Mouse (Mus musculus) megakaryocyte, embryonic 14.5 days (primary cell): ENCODE results near the gene Pdik1l. TPM values are rescaled to one million over a fixed set of nuclear protein-coding genes. Genes with fewer than 3 reads are reported as not detected.

Experiments
- H3K27me3 ChIP-seq: replicated peaks from 2 replicates; pipeline ENCODE3; 2012; ENCODE audit warnings: inconsistent platforms
- H3K36me3 ChIP-seq: replicated peaks from 2 replicates; pipeline ENCODE3; 2012; ENCODE audit warnings: low read length, inconsistent platforms, mixed read lengths
- H3K4me1 ChIP-seq: 2 replicates; pipeline ENCODE4 v1.6.1; 2012; ENCODE audit warnings: inconsistent platforms
- H3K4me3 ChIP-seq: replicated peaks from 2 replicates; pipeline ENCODE3; 2012; ENCODE audit warnings: moderate library complexity, mild to moderate bottlenecking, inconsistent platforms
- H3K9me3 ChIP-seq: 2 replicates; pipeline ENCODE4 v1.6.1; 2012; ENCODE audit warnings: inconsistent platforms
- FLI1 ChIP-seq: IDR thresholded peaks from 2 replicates; pipeline ENCODE4 v1.6.1; 2012; ENCODE audit warnings: low read length, inconsistent platforms, mixed read lengths
- GATA1 ChIP-seq: IDR thresholded peaks from 3 replicates; pipeline ENCODE4 v1.6.1; 2012; ENCODE audit warnings: mixed read lengths, low read length, inconsistent platforms, borderline replicate concordance
- polyA plus RNA-seq: library from polyadenylated mRNA; stranded (reverse); fragments of >175 nt; gene quantifications from 2 replicates; pipeline ENCODE4 v1.2.3, GENCODE M21; 2012; ENCODE audit warnings: low replicate concordance; ENCODE audit not compliant: insufficient read depth

Gene Pdik1l
- polyA plus RNA-seq, result 0.20 TPM in 1 of 2 replicates, not detected in the other

GRCm38 (mm10) chr4:134287575-134288025, at the start of gene Pdik1l:
Pdik1l (minus strand) TSS chr4:134287895.
- H3K4me3 ChIP-seq, result peak within 1 kb of the TSS; percentile 99
- H3K4me1 ChIP-seq, result peaks cover 48% of the 10 kb centered on the region
- peaks cover 22% of the 10 kb centered on the region for H3K36me3 ChIP-seq
- no peaks in the 10 kb centered on the region for H3K9me3 ChIP-seq
- no peaks in the 10 kb centered on the region for H3K27me3 ChIP-seq
- TF ChIP-seq FLI1 (no peak), GATA1 (no peak)

DNA sequence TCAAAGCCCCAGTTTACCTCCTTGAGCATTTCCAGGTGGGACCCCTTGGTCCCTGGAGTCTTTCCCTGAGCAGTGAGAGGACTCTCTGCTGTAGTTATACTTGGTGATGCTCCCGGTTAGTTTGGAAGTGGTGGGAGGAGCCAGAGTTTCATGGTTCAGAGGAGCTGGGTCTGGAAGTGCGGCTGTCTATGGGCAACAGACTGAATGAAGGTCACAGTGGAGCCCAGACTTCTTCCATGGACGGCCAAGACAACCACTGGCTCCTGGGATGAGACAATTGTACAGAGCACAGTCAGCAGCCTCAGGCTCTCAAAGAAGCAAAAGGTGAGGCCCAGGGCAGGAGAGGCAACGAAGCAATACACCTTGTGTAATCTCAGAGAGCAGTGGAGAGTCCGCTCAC, 42.6 kb upstream of the Pdik1l start:
- Histone ChIP-seq H3K9me3 (no peaks in the 10 kb centered on the region), H3K4me3 (no peak overlapping the region), H3K36me3 (no peaks in the 10 kb centered on the region), H3K4me1 (peaks cover 7% of the 10 kb centered on the region), H3K27me3 (peaks cover 46% of the 10 kb centered on the region)
- TF ChIP-seq GATA1 (no peak), FLI1 (no peak)

- Histone ChIP-seq H3K4me3 (no peak overlapping the region), H3K4me1 (peaks cover 7% of the 10 kb centered on the region), H3K36me3 (no peaks in the 10 kb centered on the region), H3K9me3 (no peaks in the 10 kb centered on the region), H3K27me3 (peaks cover 50% of the 10 kb centered on the region)
- no peak for TF ChIP-seq GATA1
- TF ChIP-seq FLI1, result no peak
Observed at GRCm38 (mm10) chr4:134328832-134329231, 41.1 kb upstream of the Pdik1l start.

DNA sequence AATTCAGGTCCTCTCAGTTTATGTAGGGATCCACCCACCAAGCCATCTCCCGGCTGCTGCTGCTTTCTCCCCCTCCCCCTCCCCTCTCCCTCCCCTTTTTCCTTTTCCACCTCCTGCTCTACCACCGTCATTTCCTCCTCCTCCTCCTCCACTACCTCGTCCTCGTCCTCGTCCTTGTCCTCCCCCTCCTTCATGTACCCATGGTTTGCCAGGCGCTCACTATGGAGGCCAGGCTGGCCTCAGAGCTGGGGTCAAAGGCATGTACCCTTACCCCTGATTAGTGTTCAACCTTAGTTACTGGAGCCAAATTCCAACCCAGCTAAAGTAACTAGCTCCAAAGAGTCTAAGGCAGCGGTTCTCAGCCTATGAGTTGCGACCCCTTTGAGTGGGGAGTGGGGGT, 40.5 kb upstream of the Pdik1l start:
- Histone ChIP-seq H3K27me3 (peaks cover 50% of the 10 kb centered on the region), H3K4me3 (no peak overlapping the region), H3K9me3 (no peaks in the 10 kb centered on the region), H3K4me1 (peaks cover 7% of the 10 kb centered on the region), H3K36me3 (no peaks in the 10 kb centered on the region)
- TF ChIP-seq FLI1 (no peak), GATA1 (no peak)

- Histone ChIP-seq H3K4me1 (peaks cover 7% of the 10 kb centered on the region), H3K27me3 (peaks cover 53% of the 10 kb centered on the region), H3K4me3 (no peak overlapping the region), H3K36me3 (no peaks in the 10 kb centered on the region), H3K9me3 (no peaks in the 10 kb centered on the region)
- TF ChIP-seq GATA1 (no peak), FLI1 (no peak)
Observed at GRCm38 (mm10) chr4:134326859-134327530, 39.3 kb upstream of the Pdik1l start.

- no peaks in the 10 kb centered on the region for H3K36me3 ChIP-seq
- peaks cover 49% of the 10 kb centered on the region for H3K27me3 ChIP-seq
- peaks cover 7% of the 10 kb centered on the region for H3K4me1 ChIP-seq
- H3K9me3 ChIP-seq, result peaks cover 2% of the 10 kb centered on the region; the same call in 1 of the 2 replicates
- TF ChIP-seq FLI1 (no peak), GATA1 (no peak)
- H3K4me3 ChIP-seq, result no peak overlapping the region
Observed at GRCm38 (mm10) chr4:134324655-134325054, 37.0 kb upstream of the Pdik1l start.

DNA sequence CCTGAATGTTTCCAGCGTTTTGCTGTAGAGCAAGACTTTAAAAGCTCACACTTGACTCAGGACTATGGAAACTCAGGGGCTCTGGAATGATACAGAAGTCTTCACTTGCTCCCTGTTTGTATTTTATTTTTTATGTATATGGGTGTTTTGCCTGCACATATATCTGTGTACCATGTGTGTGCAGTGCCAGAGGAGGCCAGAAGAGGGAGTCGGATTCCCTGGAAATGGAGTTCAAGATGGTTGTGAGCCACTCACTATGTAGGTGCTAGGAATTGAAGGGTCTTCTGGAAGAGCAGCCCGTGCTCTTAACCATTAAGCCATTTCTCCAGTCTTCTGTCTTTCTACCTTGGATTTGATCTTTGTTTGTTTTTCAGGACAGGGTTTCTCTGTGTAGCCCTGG, 33.8 kb upstream of the Pdik1l start:
- peaks cover 2% of the 10 kb centered on the region; the same call in 1 of the 2 replicates for H3K9me3 ChIP-seq
- H3K4me3 ChIP-seq, result no peak overlapping the region
- no peak for TF ChIP-seq FLI1
- no peak for TF ChIP-seq GATA1
- no peaks in the 10 kb centered on the region for H3K36me3 ChIP-seq
- 0 out of 2 replicates have a peak, but pooled peaks cover 3% of the 10 kb centered on the region for H3K4me1 ChIP-seq
- H3K27me3 ChIP-seq, result peaks cover 51% of the 10 kb centered on the region

GRCm38 (mm10) chr4:134319674-134320073, 32.0 kb upstream of the Pdik1l start:
- Histone ChIP-seq H3K9me3 (peaks cover 2% of the 10 kb centered on the region; the same call in 1 of the 2 replicates), H3K36me3 (no peaks in the 10 kb centered on the region), H3K4me1 (0 out of 2 replicates have a peak, but pooled peaks cover 3% of the 10 kb centered on the region), H3K27me3 (peaks cover 49% of the 10 kb centered on the region), H3K4me3 (no peak overlapping the region)
- TF ChIP-seq GATA1 (no peak), FLI1 (no peak)

GRCm38 (mm10) chr4:134319074-134319473, 31.4 kb upstream of the Pdik1l start:
- peaks cover 46% of the 10 kb centered on the region for H3K27me3 ChIP-seq

DNA sequence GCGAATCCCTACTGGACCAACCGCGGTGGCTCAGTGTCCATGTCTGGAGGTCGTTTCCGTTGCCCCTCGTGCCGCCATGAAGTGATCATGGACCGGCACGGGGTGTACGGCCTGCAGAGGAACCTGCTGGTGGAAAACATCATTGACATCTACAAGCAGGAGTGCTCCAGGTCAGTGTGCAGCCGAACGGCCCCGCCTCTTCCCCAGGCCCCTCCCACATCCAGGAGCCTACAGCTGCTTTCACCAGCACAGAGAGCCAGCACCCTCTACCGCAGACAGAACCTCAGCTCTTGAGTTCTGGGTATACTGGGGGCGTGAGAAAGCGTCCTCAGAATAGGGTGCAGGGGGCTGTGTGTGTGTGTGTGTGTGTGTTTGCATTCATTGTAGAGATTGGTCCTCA, 28.7 kb upstream of the Pdik1l start:
- no peak for TF ChIP-seq FLI1
- TF ChIP-seq GATA1, result no peak
- Histone ChIP-seq H3K36me3 (no peaks in the 10 kb centered on the region), H3K4me1 (0 out of 2 replicates have a peak, but pooled peaks cover 3% of the 10 kb centered on the region), H3K9me3 (peaks cover 7% of the 10 kb centered on the region), H3K4me3 (no peak overlapping the region), H3K27me3 (peaks cover 43% of the 10 kb centered on the region)

More at GRCm38 (mm10) chr4:134319074-134319473, 31.4 kb upstream of the Pdik1l start:
- no peak overlapping the region for H3K4me3 ChIP-seq
- no peak for TF ChIP-seq FLI1
- TF ChIP-seq GATA1, result no peak
- H3K4me1 ChIP-seq, result 0 out of 2 replicates have a peak, but pooled peaks cover 3% of the 10 kb centered on the region
- peaks cover 2% of the 10 kb centered on the region; the same call in 1 of the 2 replicates for H3K9me3 ChIP-seq
- no peaks in the 10 kb centered on the region for H3K36me3 ChIP-seq
